Mouse (Mus musculus): Measurements from ENCODE around the gene Mmp8.

DNA sequence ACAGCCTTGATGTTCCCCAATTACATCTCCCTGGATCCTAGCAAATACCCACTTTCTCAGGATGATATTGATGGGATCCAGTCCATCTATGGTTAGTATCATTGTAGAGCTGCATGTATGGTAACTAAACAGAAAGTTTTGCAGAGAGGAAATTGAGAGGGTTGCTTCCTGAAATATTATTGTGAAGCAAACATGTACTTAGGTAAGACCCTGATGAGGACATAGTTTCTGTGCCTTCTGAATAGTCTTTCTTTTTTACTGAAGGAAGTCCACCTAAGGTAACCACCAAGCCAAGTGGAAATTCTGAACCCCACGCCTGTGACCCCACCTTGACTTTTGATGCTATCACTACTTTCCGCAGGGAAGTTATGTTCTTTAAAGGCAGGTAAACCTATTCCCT is 19.1 kb downstream of the Mmp8 start:
- TF ChIP-seq CTCF (conservative IDR thresholded peaks at IDR 0.05; ENCODE audit: insufficient read depth, insufficient read length, low read depth, low read length) (no peak), POLR2A (IDR thresholded peaks at IDR 0.05; ENCODE audit: low read depth, low read length) (no peak)
